19 mouse cellular contexts compared by ENCODE assay signal in the genomic region with DNA sequence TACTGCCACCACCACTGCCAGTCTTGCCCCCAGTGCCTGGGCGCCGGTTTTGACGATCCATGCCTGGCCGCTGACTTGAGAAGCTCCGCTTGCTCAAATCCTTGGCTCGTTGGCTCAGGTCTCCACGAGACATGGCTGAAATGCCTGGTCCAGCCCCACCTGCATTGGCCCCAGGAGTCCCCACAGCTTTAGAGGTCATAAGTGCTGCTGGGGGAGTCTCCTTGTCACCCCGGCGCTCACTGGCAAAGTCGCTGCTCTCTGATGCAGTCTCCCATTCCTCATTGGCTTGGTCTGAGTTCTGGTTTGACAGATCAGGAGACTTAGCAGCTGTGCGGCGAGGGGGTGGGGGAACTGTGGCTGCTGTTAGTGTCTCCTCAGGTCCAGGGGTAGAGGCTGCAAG. TPM values are rescaled to one million over a fixed set of nuclear protein-coding genes. Genes with fewer than 3 reads are reported as not detected.
A peak's percentile ranks its signal among the peaks of the same experiment; 100 is the strongest.
DNase-seq lines count a peak whose midpoint lies in the region; ATAC-seq lines count a peak whose summit lies in the region.
"Had no signal": no experiment of that assay in that cellular context is flagged by ENCODE, and none has a peak within 500 bp of the region (broad histone marks: within the 10 kb centered on the region; RNA-seq: fewer than 3 reads in every experiment).

No protein-coding gene starts in this region.

- no peaks in the 10 kb centered on the region for H3K27me3 ChIP-seq in forebrain, embryonic 10.5 days (ENCODE audit: poor library complexity, severe bottlenecking)
- H3K27me3 ChIP-seq in forebrain, embryonic 14.5 days (replicated peaks; ENCODE audit: control insufficient read depth, insufficient read depth, low read length), result no peaks in the 10 kb centered on the region
- no peaks in the 10 kb centered on the region for H3K27me3 ChIP-seq in midbrain, embryonic 12.5 days
- no peaks in the 10 kb centered on the region for H3K27me3 ChIP-seq in midbrain, embryonic 11.5 days (ENCODE audit: control insufficient read depth, insufficient read depth, low read length)
- H3K27me3 ChIP-seq in embryonic facial prominence, embryonic 14.5 days (replicated peaks; ENCODE audit: control insufficient read depth, insufficient read depth, low read length), result no peaks in the 10 kb centered on the region
- H3K27me3 ChIP-seq: heart, embryonic 13.5 days; hindbrain, embryonic 12.5 days had no signal

- no peak for ATAC-seq in forebrain, embryonic 14.5 days
- no peak for ATAC-seq in midbrain, embryonic 12.5 days (ENCODE audit: low FRiP score, low read depth)
- no peak for ATAC-seq in midbrain, embryonic 11.5 days (ENCODE audit: low FRiP score)
- ATAC-seq in embryonic facial prominence, embryonic 14.5 days (ENCODE audit: low read depth), result no peak
- ATAC-seq: forebrain, postnatal 0 days; hindbrain, embryonic 16.5 days; inflammation-experienced regulatory T-cells, adult 6 months had no signal

- H3K9ac ChIP-seq in forebrain, embryonic 14.5 days (ENCODE audit: low read length), result no peak overlapping the region
- H3K9ac ChIP-seq in midbrain, embryonic 12.5 days (replicated peaks), result peak overlapping the region; percentile 34; the same call in 1 of the 2 replicates
- no peak overlapping the region for H3K9ac ChIP-seq in midbrain, embryonic 11.5 days (ENCODE audit: low read length)
- H3K9ac ChIP-seq in embryonic facial prominence, embryonic 14.5 days (ENCODE audit: low read depth, low read length), result peak overlapping the region; percentile 46; the same call in 1 of the 2 replicates
- H3K9ac ChIP-seq: forebrain, postnatal 0 days; heart, embryonic 13.5 days; hindbrain, embryonic 12.5 days had no signal

- H3K4me3 ChIP-seq in forebrain, embryonic 10.5 days, result peak overlapping the region; percentile 7; the same call in 1 of the 2 replicates
- H3K4me3 ChIP-seq in forebrain, embryonic 14.5 days (ENCODE audit: low read depth, low read length), result no peak overlapping the region
- H3K4me3 ChIP-seq in midbrain, embryonic 12.5 days, result no peak overlapping the region
- H3K4me3 ChIP-seq in midbrain, embryonic 11.5 days (ENCODE audit: low read depth, low read length), result no peak overlapping the region
- no peak overlapping the region for H3K4me3 ChIP-seq in embryonic facial prominence, embryonic 14.5 days (ENCODE audit: low read depth, low read length)
- H3K4me3 ChIP-seq: heart, embryonic 13.5 days; hindbrain, embryonic 12.5 days had no signal

- DNase-seq in forebrain, embryonic 10.5 days (ENCODE audit: extremely low spot score, low spot score), result no peak
- DNase-seq in forebrain, embryonic 14.5 days (ENCODE audit: low spot score), result no peak
- DNase-seq in midbrain, embryonic 11.5 days (ENCODE audit: low spot score, missing footprints), result no peak
- DNase-seq in embryonic facial prominence, embryonic 14.5 days (ENCODE audit: low spot score), result no peak
- DNase-seq in kidney, postnatal 10 days, result no peak
- DNase-seq in ovary, postnatal 10 days (ENCODE audit: low spot score), result no peak
- DNase-seq: adrenal gland, adult 2 months; adrenal gland, postnatal 25 days; B cell, adult 2 months; cerebellum, adult 18-20 months; cerebellum, adult 9-11 months; forebrain, postnatal 0 days; gastrocnemius, postnatal 25 days; heart, postnatal 36 days had no signal

- peaks cover 99% of the 10 kb centered on the region for H3K36me3 ChIP-seq in forebrain, embryonic 10.5 days (replicated peaks)
- peaks cover 100% of the 10 kb centered on the region for H3K36me3 ChIP-seq in forebrain, embryonic 14.5 days (ENCODE audit: control insufficient read depth, insufficient read depth, low read length)
- peaks cover 98% of the 10 kb centered on the region for H3K36me3 ChIP-seq in midbrain, embryonic 12.5 days
- peaks cover 83% of the 10 kb centered on the region for H3K36me3 ChIP-seq in midbrain, embryonic 11.5 days (ENCODE audit: control insufficient read depth, insufficient read depth, low read length)
- H3K36me3 ChIP-seq in embryonic facial prominence, embryonic 14.5 days (ENCODE audit: control insufficient read depth, insufficient read depth, low read length), result peaks cover 98% of the 10 kb centered on the region

- H3K4me1 ChIP-seq in forebrain, embryonic 10.5 days, result no peaks in the 10 kb centered on the region
- H3K4me1 ChIP-seq in forebrain, embryonic 14.5 days (ENCODE audit: control insufficient read depth, insufficient read depth, low read length), result no peaks in the 10 kb centered on the region
- H3K4me1 ChIP-seq in midbrain, embryonic 12.5 days, result no peaks in the 10 kb centered on the region; the same call in 1 of the 2 replicates
- H3K4me1 ChIP-seq in midbrain, embryonic 11.5 days (ENCODE audit: control insufficient read depth, insufficient read depth, low read length), result no peaks in the 10 kb centered on the region
- H3K4me1 ChIP-seq in embryonic facial prominence, embryonic 14.5 days (ENCODE audit: control insufficient read depth, insufficient read depth, low read length), result no peaks in the 10 kb centered on the region
- H3K4me1 ChIP-seq: heart, embryonic 13.5 days; hindbrain, embryonic 12.5 days had no signal

- H3K9me3 ChIP-seq in forebrain, embryonic 10.5 days, result no peaks in the 10 kb centered on the region
- H3K9me3 ChIP-seq in forebrain, embryonic 14.5 days (replicated peaks; ENCODE audit: control insufficient read depth, low read length), result no peaks in the 10 kb centered on the region
- no peaks in the 10 kb centered on the region for H3K9me3 ChIP-seq in midbrain, embryonic 12.5 days
- H3K9me3 ChIP-seq in midbrain, embryonic 11.5 days (ENCODE audit: control insufficient read depth, low read length), result no peaks in the 10 kb centered on the region
- H3K9me3 ChIP-seq in embryonic facial prominence, embryonic 14.5 days (ENCODE audit: control insufficient read depth, low read length), result no peaks in the 10 kb centered on the region
- H3K9me3 ChIP-seq: heart, embryonic 13.5 days; hindbrain, embryonic 12.5 days had no signal

- WGBS in forebrain, embryonic 10.5 days, result 93% methylated on average over 12 of the region's 12 CpGs
- 90% methylated on average over 12 of the region's 12 CpGs for WGBS in forebrain, embryonic 14.5 days
- 93% methylated on average over 12 of the region's 12 CpGs for WGBS in midbrain, embryonic 12.5 days
- 96% methylated on average over 12 of the region's 12 CpGs for WGBS in midbrain, embryonic 11.5 days
- 92% methylated on average over 12 of the region's 12 CpGs for WGBS in embryonic facial prominence, embryonic 14.5 days

- H3K27ac ChIP-seq in forebrain, embryonic 10.5 days, result no peak overlapping the region
- H3K27ac ChIP-seq in forebrain, embryonic 14.5 days (ENCODE audit: low read depth, low read length), result no peak overlapping the region
- H3K27ac ChIP-seq in midbrain, embryonic 12.5 days (replicated peaks), result no peak overlapping the region
- H3K27ac ChIP-seq in midbrain, embryonic 11.5 days (ENCODE audit: low read depth, low read length), result no peak overlapping the region
- peak overlapping the region; percentile 5; the same call in 1 of the 2 replicates for H3K27ac ChIP-seq in embryonic facial prominence, embryonic 14.5 days (replicated peaks; ENCODE audit: low read depth, low read length)
- H3K27ac ChIP-seq: heart, embryonic 13.5 days; hindbrain, embryonic 12.5 days had no signal

- H3K4me2 ChIP-seq in forebrain, embryonic 14.5 days (ENCODE audit: low read length), result no peak overlapping the region
- H3K4me2 ChIP-seq in midbrain, embryonic 12.5 days (replicated peaks), result no peak overlapping the region
- H3K4me2 ChIP-seq in midbrain, embryonic 11.5 days, result no peak overlapping the region
- no peak overlapping the region for H3K4me2 ChIP-seq in embryonic facial prominence, embryonic 14.5 days (ENCODE audit: low read depth, low read length)
- H3K4me2 ChIP-seq: heart, embryonic 13.5 days; hindbrain, embryonic 12.5 days had no signal

RNA-seq across cellular contexts. Expression of a gene that starts 9.2 kb away (rescaled TPM):
- polyA plus RNA-seq in forebrain, embryonic 10.5 days (2016; fragmentation: Nextera tagmentation; extraction: Ambion mirVana), result 195 and 200 TPM in 2 replicates
- 117 and 141 TPM in 2 replicates for polyA plus RNA-seq in forebrain, embryonic 14.5 days (2014; fragmentation: Nextera tagmentation; extraction: Ambion mirVana)
- polyA plus RNA-seq in midbrain, embryonic 12.5 days (2016; fragmentation: Nextera tagmentation; extraction: Ambion mirVana), result 236 and 239 TPM in 2 replicates
- 138 and 153 TPM in 2 replicates for polyA plus RNA-seq in midbrain, embryonic 11.5 days (2014; fragmentation: Nextera tagmentation; extraction: Ambion mirVana)
- polyA plus RNA-seq in embryonic facial prominence, embryonic 14.5 days (2014; fragmentation: Nextera tagmentation; extraction: Ambion mirVana), result 151 and 172 TPM in 2 replicates

RNA-seq across cellular contexts. Expression of a gene that starts 20.4 kb away (rescaled TPM):
- polyA plus RNA-seq in forebrain, embryonic 10.5 days (2016; fragmentation: Nextera tagmentation; extraction: Ambion mirVana), result 3.3 and 3.9 TPM in 2 replicates
- polyA plus RNA-seq in forebrain, embryonic 14.5 days (2014; fragmentation: Nextera tagmentation; extraction: Ambion mirVana), result 6.9 and 7.3 TPM in 2 replicates
- polyA plus RNA-seq in midbrain, embryonic 12.5 days (2016; fragmentation: Nextera tagmentation; extraction: Ambion mirVana), result 7.7 and 8.2 TPM in 2 replicates
- 7.8 and 8.4 TPM in 2 replicates for polyA plus RNA-seq in midbrain, embryonic 11.5 days (2014; fragmentation: Nextera tagmentation; extraction: Ambion mirVana)
- polyA plus RNA-seq in embryonic facial prominence, embryonic 14.5 days (2014; fragmentation: Nextera tagmentation; extraction: Ambion mirVana), result 16.5 and 17.7 TPM in 2 replicates

RNA-seq across cellular contexts. Expression of a gene that starts 20.5 kb away (rescaled TPM):
- polyA plus RNA-seq in forebrain, embryonic 10.5 days (2016; fragmentation: Nextera tagmentation; extraction: Ambion mirVana), result 65.9 and 69.0 TPM in 2 replicates
- polyA plus RNA-seq in forebrain, embryonic 14.5 days (2014; fragmentation: Nextera tagmentation; extraction: Ambion mirVana), result 128 and 144 TPM in 2 replicates
- 84.0 and 95.3 TPM in 2 replicates for polyA plus RNA-seq in midbrain, embryonic 12.5 days (2016; fragmentation: Nextera tagmentation; extraction: Ambion mirVana)
- polyA plus RNA-seq in midbrain, embryonic 11.5 days (2014; fragmentation: Nextera tagmentation; extraction: Ambion mirVana), result 96.0 and 104 TPM in 2 replicates
- 72.2 and 77.3 TPM in 2 replicates for polyA plus RNA-seq in embryonic facial prominence, embryonic 14.5 days (2014; fragmentation: Nextera tagmentation; extraction: Ambion mirVana)

RNA-seq across cellular contexts. Expression of a gene that starts 23.6 kb away (rescaled TPM):
- polyA plus RNA-seq in forebrain, embryonic 10.5 days (2016; fragmentation: Nextera tagmentation; extraction: Ambion mirVana), result 0.74 and 0.97 TPM in 2 replicates
- 0.22 and 0.29 TPM in 2 replicates for polyA plus RNA-seq in forebrain, embryonic 14.5 days (2014; fragmentation: Nextera tagmentation; extraction: Ambion mirVana)
- polyA plus RNA-seq in midbrain, embryonic 12.5 days (2016; fragmentation: Nextera tagmentation; extraction: Ambion mirVana), result 0.65 and 1.5 TPM in 2 replicates
- polyA plus RNA-seq in midbrain, embryonic 11.5 days (2014; fragmentation: Nextera tagmentation; extraction: Ambion mirVana), result 0.37 and 0.45 TPM in 2 replicates
- polyA plus RNA-seq in embryonic facial prominence, embryonic 14.5 days (2014; fragmentation: Nextera tagmentation; extraction: Ambion mirVana), result 0.28 TPM in 1 of 2 replicates, not detected in the other
- polyA plus RNA-seq: forebrain, postnatal 0 days; hindbrain, embryonic 12.5 days; hindbrain, embryonic 16.5 days; inflammation-experienced regulatory T-cells, adult 6 months had no signal

RNA-seq across cellular contexts. Expression of a gene that starts 29.3 kb away (rescaled TPM):
- polyA plus RNA-seq in forebrain, embryonic 10.5 days (2016; fragmentation: Nextera tagmentation; extraction: Ambion mirVana), result 7.8 and 10.6 TPM in 2 replicates
- polyA plus RNA-seq in forebrain, embryonic 14.5 days (2014; fragmentation: Nextera tagmentation; extraction: Ambion mirVana), result 5.2 and 5.5 TPM in 2 replicates
- polyA plus RNA-seq in midbrain, embryonic 12.5 days (2016; fragmentation: Nextera tagmentation; extraction: Ambion mirVana), result 8.0 and 9.1 TPM in 2 replicates
- polyA plus RNA-seq in midbrain, embryonic 11.5 days (2014; fragmentation: Nextera tagmentation; extraction: Ambion mirVana), result 7.1 and 8.1 TPM in 2 replicates
- 5.6 and 6.0 TPM in 2 replicates for polyA plus RNA-seq in embryonic facial prominence, embryonic 14.5 days (2014; fragmentation: Nextera tagmentation; extraction: Ambion mirVana)

Comparison
In these comparisons a context has a peak if more than half of its experiments do, and no peak if none do; other contexts are left out.
1. H3K9ac ChIP-seq: peak in midbrain, embryonic 12.5 days (single experiment) and embryonic facial prominence, embryonic 14.5 days (single experiment); none in forebrain, embryonic 14.5 days (single experiment) and midbrain, embryonic 11.5 days (single experiment).